Mouse (Mus musculus): ENCODE measurements at regions not wholly inside any gene's neighbourhood (a gene's known extent, or its start where the extent isn't known, plus 50 kb on each side); places are given as distances from the start of the nearest gene placed in this dataset.
"Not testable (repeated sequence)": the region's sequence is repeated elsewhere in the genome, so short reads cannot be mapped to it uniquely, and the experiment has no call there.

DNA sequence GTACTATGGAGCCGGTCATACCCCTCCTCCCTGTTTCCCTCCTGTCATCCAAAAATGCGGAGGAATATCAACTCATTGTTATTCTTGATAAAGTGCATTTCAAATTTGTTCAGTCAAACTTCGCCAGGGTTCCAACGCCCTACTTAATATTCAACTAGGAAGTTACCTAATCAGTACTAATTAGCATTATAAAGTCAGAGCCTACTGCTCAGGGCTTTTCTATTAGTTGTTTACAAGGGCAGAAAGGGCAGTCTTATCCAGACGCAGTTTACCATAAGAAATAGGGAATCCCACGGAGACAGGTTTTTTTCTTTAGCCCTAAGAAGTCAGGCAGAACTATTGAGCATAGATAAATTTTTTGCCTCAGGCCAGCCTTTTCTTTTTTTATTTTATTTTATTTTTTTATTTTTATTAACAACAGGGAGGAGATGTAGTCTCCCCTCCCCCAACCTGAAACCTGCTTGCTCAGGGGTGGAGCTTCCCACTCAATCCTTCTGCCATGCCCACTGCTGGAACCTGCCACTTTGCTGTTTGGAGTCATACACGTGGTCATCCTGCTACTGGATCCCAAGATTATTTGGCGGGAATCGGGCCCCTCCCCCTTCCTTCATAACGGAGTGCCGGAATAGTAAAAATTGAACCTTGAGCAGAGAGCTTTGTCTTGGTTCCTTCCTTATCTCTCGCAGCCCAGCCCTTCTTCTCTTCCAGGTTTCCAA is 632.9 kb downstream of the Cypt12 start:
- 68% methylated on average over 12 of the region's 12 CpGs for WGBS
- ATAC-seq (replicated peaks; ENCODE audit: low FRiP score); H3K4me1 ChIP-seq (replicated peaks; ENCODE audit: control insufficient read depth, insufficient read depth, low read length); DNase-seq (ENCODE audit: low spot score); H3K36me3 ChIP-seq (ENCODE audit: control insufficient read depth, insufficient read depth, low read length); H3K4me2 ChIP-seq; H3K9ac ChIP-seq (ENCODE audit: low read depth, low read length); H3K27ac ChIP-seq (ENCODE audit: low read depth, low read length); H3K4me3 ChIP-seq (ENCODE audit: low read depth, low read length); H3K9me3 ChIP-seq (ENCODE audit: control insufficient read depth, low read length); H3K27me3 ChIP-seq (replicated peaks; ENCODE audit: control insufficient read depth, insufficient read depth, low read length): not testable (repeated sequence)

GRCm38 (mm10) chr3:18620608-18621007 is 672.4 kb downstream of the Cypt12 start:
- H3K27me3 ChIP-seq (replicated peaks; ENCODE audit: control insufficient read depth, insufficient read depth, low read length) = no peaks in the 10 kb centered on the region
- DNase-seq (ENCODE audit: low spot score) = no peak

GRCm38 (mm10) chr3:18623831-18624304 is 675.7 kb downstream of the Cypt12 start:
- WGBS = under 1% methylated on average over 4 of the region's 4 CpGs
- Histone ChIP-seq H3K4me3 (ENCODE audit: low read depth, low read length) (no peak overlapping the region), H3K9me3 (ENCODE audit: control insufficient read depth, low read length) (no peaks in the 10 kb centered on the region), H3K27me3 (replicated peaks; ENCODE audit: control insufficient read depth, insufficient read depth, low read length) (peaks cover 4% of the 10 kb centered on the region), H3K27ac (ENCODE audit: low read depth, low read length) (no peak overlapping the region), H3K4me2 (peak overlapping the region; percentile 0; the same call in 1 of the 2 replicates), H3K36me3 (ENCODE audit: control insufficient read depth, insufficient read depth, low read length) (no peaks in the 10 kb centered on the region), H3K4me1 (replicated peaks; ENCODE audit: control insufficient read depth, insufficient read depth, low read length) (no peaks in the 10 kb centered on the region; the same call in 1 of the 2 replicates), H3K9ac (ENCODE audit: low read depth, low read length) (no peak overlapping the region)
- ATAC-seq (replicated peaks; ENCODE audit: low FRiP score) = peak; percentile 67
- peak; percentile 38 for DNase-seq (ENCODE audit: low spot score)

More at GRCm38 (mm10) chr3:18620608-18621007, 672.4 kb downstream of the Cypt12 start:
- Histone ChIP-seq H3K4me3 (ENCODE audit: low read depth, low read length) (no peak overlapping the region), H3K36me3 (ENCODE audit: control insufficient read depth, insufficient read depth, low read length) (no peaks in the 10 kb centered on the region), H3K4me2 (no peak overlapping the region), H3K27ac (ENCODE audit: low read depth, low read length) (no peak overlapping the region), H3K9me3 (ENCODE audit: control insufficient read depth, low read length) (no peaks in the 10 kb centered on the region), H3K4me1 (replicated peaks; ENCODE audit: control insufficient read depth, insufficient read depth, low read length) (no peaks in the 10 kb centered on the region; the same call in 1 of the 2 replicates), H3K9ac (ENCODE audit: low read depth, low read length) (no peak overlapping the region)
- 43% methylated on average over 7 of the region's 7 CpGs for WGBS
- ATAC-seq (replicated peaks; ENCODE audit: low FRiP score) = no peak

- Histone ChIP-seq H3K27ac (ENCODE audit: low read depth, low read length) (peak overlapping the region; percentile 13; the same call in 1 of the 2 replicates), H3K9me3 (ENCODE audit: control insufficient read depth, low read length) (no peaks in the 10 kb centered on the region), H3K9ac (ENCODE audit: low read depth, low read length) (0 out of 2 replicates have a peak overlapping the region, but pooled peaks have one; percentile 6), H3K4me1 (replicated peaks; ENCODE audit: control insufficient read depth, insufficient read depth, low read length) (no peaks in the 10 kb centered on the region; the same call in 1 of the 2 replicates), H3K4me2 (peak overlapping the region; percentile 62), H3K4me3 (ENCODE audit: low read depth, low read length) (peak overlapping the region; percentile 36), H3K27me3 (replicated peaks; ENCODE audit: control insufficient read depth, insufficient read depth, low read length) (peaks cover 4% of the 10 kb centered on the region), H3K36me3 (ENCODE audit: control insufficient read depth, insufficient read depth, low read length) (no peaks in the 10 kb centered on the region)
- 6% methylated on average over 10 of the region's 10 CpGs for WGBS
- DNase-seq (ENCODE audit: low spot score) = no peak
- no peak for ATAC-seq (replicated peaks; ENCODE audit: low FRiP score)
Measured at GRCm38 (mm10) chr3:18624381-18625145, 676.4 kb downstream of the Cypt12 start.

DNA sequence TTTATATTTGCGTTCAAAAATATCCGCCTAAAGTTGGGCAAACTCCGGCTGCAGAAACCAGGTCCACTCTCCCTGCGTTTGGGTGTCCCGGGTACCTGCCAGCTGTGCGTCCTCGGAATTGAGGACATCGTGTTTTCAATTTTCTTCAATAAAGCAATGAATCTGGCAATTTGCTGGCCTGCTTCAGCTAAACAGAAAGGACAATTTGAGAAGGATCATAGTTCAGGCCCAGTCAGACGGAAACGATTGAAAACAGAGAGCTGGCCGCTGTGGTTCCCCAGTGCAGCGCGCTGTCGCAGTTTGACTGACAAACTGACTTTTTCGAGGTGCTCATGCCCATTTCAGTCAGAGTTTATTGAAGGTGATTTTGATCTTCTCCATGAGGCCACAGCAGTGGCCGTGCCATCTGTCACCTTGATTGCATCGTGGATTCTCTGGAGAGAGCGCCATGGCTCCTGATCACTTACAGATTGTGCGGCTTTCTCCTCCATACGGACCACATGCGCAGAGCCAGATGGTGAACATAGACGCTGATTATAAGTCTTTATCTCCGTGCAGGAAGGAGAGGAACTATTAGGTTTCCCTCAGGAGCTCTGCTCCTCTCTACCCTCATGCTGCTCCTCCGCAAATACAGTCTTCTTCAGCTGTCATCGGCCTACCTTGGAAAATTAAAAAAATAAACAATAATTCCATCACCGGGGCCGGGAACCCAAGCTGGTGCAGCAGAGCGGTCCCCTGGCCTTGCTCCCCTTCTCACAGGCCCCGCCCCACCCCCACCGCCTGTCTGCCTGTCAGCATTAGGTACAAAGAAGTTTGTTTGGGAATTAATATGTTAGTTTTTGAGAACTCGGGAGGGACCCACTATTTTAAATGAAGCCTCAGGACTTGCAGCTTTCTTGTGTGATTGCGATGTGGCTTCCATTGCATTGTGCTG is 677.5 kb downstream of the Cypt12 start:
- H3K27me3 ChIP-seq (replicated peaks; ENCODE audit: control insufficient read depth, insufficient read depth, low read length) = peaks cover 4% of the 10 kb centered on the region
- no peak overlapping the region for H3K9ac ChIP-seq (ENCODE audit: low read depth, low read length)
- DNase-seq (ENCODE audit: low spot score) (peak; percentile 38), ATAC-seq (replicated peaks; ENCODE audit: low FRiP score) (peak; percentile 47; the same call in 1 of the 2 replicates)
- H3K9me3 ChIP-seq (ENCODE audit: control insufficient read depth, low read length) = no peaks in the 10 kb centered on the region
- no peaks in the 10 kb centered on the region for H3K36me3 ChIP-seq (ENCODE audit: control insufficient read depth, insufficient read depth, low read length)
- peak overlapping the region; percentile 62 for H3K4me2 ChIP-seq
- H3K27ac ChIP-seq (ENCODE audit: low read depth, low read length) = no peak overlapping the region
- H3K4me1 ChIP-seq (replicated peaks; ENCODE audit: control insufficient read depth, insufficient read depth, low read length) = no peaks in the 10 kb centered on the region; the same call in 1 of the 2 replicates
- peak overlapping the region; percentile 36 for H3K4me3 ChIP-seq (ENCODE audit: low read depth, low read length)
- WGBS = 6% methylated on average over 32 of the region's 32 CpGs

- 48% methylated on average over 6 of the region's 6 CpGs for WGBS
- Histone ChIP-seq H3K4me2 (no peak overlapping the region; the same call in 1 of the 2 replicates), H3K4me3 (ENCODE audit: low read depth, low read length) (no peak overlapping the region)
Measured at GRCm38 (mm10) chr3:18626375-18626774, 678.2 kb downstream of the Cypt12 start.

DNA sequence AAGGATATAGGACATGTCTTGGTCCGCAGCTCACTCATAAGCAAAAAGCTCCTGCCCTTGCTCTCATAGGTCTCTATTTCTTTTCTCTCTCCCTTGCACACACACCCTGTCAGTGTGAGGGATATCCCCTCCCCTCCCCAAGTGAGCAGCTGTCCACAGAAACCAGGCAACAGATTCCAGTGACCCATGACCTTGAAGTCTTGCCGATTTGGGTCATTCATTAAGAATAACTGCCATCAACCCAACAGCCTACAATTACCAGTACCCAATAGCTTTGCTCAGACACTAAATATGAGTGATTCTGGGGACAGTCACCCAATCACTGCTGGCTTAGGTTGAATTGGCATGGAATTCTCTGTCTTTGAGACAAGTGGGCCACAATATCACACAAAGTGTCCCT is 678.6 kb downstream of the Cypt12 start:
- Histone ChIP-seq H3K4me3 (ENCODE audit: low read depth, low read length) (no peak overlapping the region), H3K9me3 (ENCODE audit: control insufficient read depth, low read length) (no peaks in the 10 kb centered on the region), H3K9ac (ENCODE audit: low read depth, low read length) (no peak overlapping the region), H3K4me1 (replicated peaks; ENCODE audit: control insufficient read depth, insufficient read depth, low read length) (no peaks in the 10 kb centered on the region; the same call in 1 of the 2 replicates), H3K27me3 (replicated peaks; ENCODE audit: control insufficient read depth, insufficient read depth, low read length) (peaks cover 4% of the 10 kb centered on the region), H3K4me2 (no peak overlapping the region), H3K36me3 (ENCODE audit: control insufficient read depth, insufficient read depth, low read length) (no peaks in the 10 kb centered on the region), H3K27ac (ENCODE audit: low read depth, low read length) (no peak overlapping the region)
- 71% methylated on average over 2 of the region's 2 CpGs for WGBS
- ATAC-seq (replicated peaks; ENCODE audit: low FRiP score) (no peak), DNase-seq (ENCODE audit: low spot score) (no peak)

More at GRCm38 (mm10) chr3:18626375-18626774, 678.2 kb downstream of the Cypt12 start:
- Histone ChIP-seq H3K36me3 (ENCODE audit: control insufficient read depth, insufficient read depth, low read length) (no peaks in the 10 kb centered on the region), H3K27ac (ENCODE audit: low read depth, low read length) (no peak overlapping the region), H3K9me3 (ENCODE audit: control insufficient read depth, low read length) (no peaks in the 10 kb centered on the region), H3K27me3 (replicated peaks; ENCODE audit: control insufficient read depth, insufficient read depth, low read length) (peaks cover 4% of the 10 kb centered on the region), H3K9ac (ENCODE audit: low read depth, low read length) (no peak overlapping the region), H3K4me1 (replicated peaks; ENCODE audit: control insufficient read depth, insufficient read depth, low read length) (no peaks in the 10 kb centered on the region; the same call in 1 of the 2 replicates)
- ATAC-seq (replicated peaks; ENCODE audit: low FRiP score) = no peak
- no peak for DNase-seq (ENCODE audit: low spot score)

- 93% methylated on average over 2 of the region's 2 CpGs for WGBS
- Histone ChIP-seq H3K27me3 (replicated peaks; ENCODE audit: control insufficient read depth, insufficient read depth, low read length) (peaks cover 4% of the 10 kb centered on the region), H3K4me2 (no peak overlapping the region), H3K9ac (ENCODE audit: low read depth, low read length) (no peak overlapping the region), H3K27ac (ENCODE audit: low read depth, low read length) (no peak overlapping the region), H3K4me1 (replicated peaks; ENCODE audit: control insufficient read depth, insufficient read depth, low read length) (no peaks in the 10 kb centered on the region; the same call in 1 of the 2 replicates), H3K9me3 (ENCODE audit: control insufficient read depth, low read length) (no peaks in the 10 kb centered on the region), H3K36me3 (ENCODE audit: control insufficient read depth, insufficient read depth, low read length) (no peaks in the 10 kb centered on the region), H3K4me3 (ENCODE audit: low read depth, low read length) (no peak overlapping the region)
- ATAC-seq (replicated peaks; ENCODE audit: low FRiP score) (no peak), DNase-seq (ENCODE audit: low spot score) (no peak)
Measured at GRCm38 (mm10) chr3:18629233-18629632, 681.0 kb downstream of the Cypt12 start.
